Mouse (Mus musculus) limb, embryonic 10.5 days (tissue): ENCODE results near the gene Klhl22. TPM values are rescaled to one million over a fixed set of nuclear protein-coding genes. Genes with fewer than 3 reads are reported as not detected.
"Not testable (repeated sequence)": the region's sequence is repeated elsewhere in the genome, so short reads cannot be mapped to it uniquely, and the experiment has no call there.

Source experiments
- DNase-seq: peaks from one replicate; pipeline ENCODE4 v3.0.0-alpha.2; 2017; ENCODE audit warnings: low spot score
- H3K27ac ChIP-seq: fragments of 300-500 bp; sonication (generic); 2 replicates; pipeline ENCODE4 v1.5.1; 2016; ENCODE audit warnings: mild to moderate bottlenecking
- H3K27me3 ChIP-seq: fragments of 300-500 bp; sonication (generic); 2 replicates; pipeline ENCODE4 v1.6.1; 2016; ENCODE audit warnings: low read depth, mild to moderate bottlenecking; ENCODE audit not compliant: poor library complexity, severe bottlenecking
- H3K36me3 ChIP-seq: fragments of 300-500 bp; sonication (generic); 2 replicates; pipeline ENCODE4 v1.6.1; 2016; ENCODE audit warnings: mild to moderate bottlenecking, moderate library complexity
- H3K4me1 ChIP-seq: fragments of 300-500 bp; sonication (generic); 2 replicates; pipeline ENCODE4 v1.6.1; 2016
- H3K4me3 ChIP-seq: fragments of 300-500 bp; sonication (generic); 2 replicates; pipeline ENCODE4 v1.5.1; 2016; ENCODE audit warnings: mild to moderate bottlenecking, moderate library complexity
- H3K9me3 ChIP-seq: fragments of 300-500 bp; sonication (generic); replicated peaks from 2 replicates; pipeline ENCODE4 v1.6.1; 2016; ENCODE audit warnings: mild to moderate bottlenecking
- WGBS: fragments of 180-500 bp; shearing (Covaris S2); methylation state at CpG from one replicate; pipeline ENCODE4 v1.1.7; 2016; 5-methylcytosine and 5-hydroxymethylcytosine counted together
- polyA plus RNA-seq: library from polyadenylated mRNA; unstranded; fragments of >200 nt; fragmentation: Nextera tagmentation; extraction: Ambion mirVana; gene quantifications from 2 replicates; pipeline ENCODE4 v1.2.1, GENCODE M21; 2016

Klhl22 gene
- polyA plus RNA-seq, 1 experiment from 2014 or later: 81.3 TPM

DNA sequence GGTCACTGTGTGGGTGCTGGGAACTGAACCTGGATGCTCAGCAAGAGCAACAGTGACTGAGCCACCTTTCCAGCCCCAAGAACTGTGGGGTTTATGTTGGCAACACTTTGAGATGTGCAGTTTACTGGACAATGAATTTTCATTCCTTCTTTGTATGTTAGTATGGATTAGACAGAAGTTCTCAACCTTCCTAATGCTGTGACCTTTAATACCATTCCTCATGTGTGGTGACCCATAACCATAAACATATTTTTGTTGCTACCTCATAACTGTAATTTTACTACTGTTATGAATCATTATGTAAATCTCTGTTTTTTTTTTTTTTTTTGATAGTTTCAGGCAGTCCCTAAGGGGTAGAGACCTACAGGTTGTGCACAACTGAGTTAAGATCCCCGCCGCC, 25.8 kb upstream of the Klhl22 start:
- no peak for DNase-seq
- Histone ChIP-seq H3K4me3 (peak overlapping the region; percentile 25; the same call in 1 of the 2 replicates), H3K36me3 (no peaks in the 10 kb centered on the region), H3K9me3 (no peaks in the 10 kb centered on the region), H3K4me1 (peaks cover 12% of the 10 kb centered on the region), H3K27me3 (peaks cover 20% of the 10 kb centered on the region), H3K27ac (no peak overlapping the region)
- WGBS: 64% methylated on average over 2 of the region's 2 CpGs

DNA sequence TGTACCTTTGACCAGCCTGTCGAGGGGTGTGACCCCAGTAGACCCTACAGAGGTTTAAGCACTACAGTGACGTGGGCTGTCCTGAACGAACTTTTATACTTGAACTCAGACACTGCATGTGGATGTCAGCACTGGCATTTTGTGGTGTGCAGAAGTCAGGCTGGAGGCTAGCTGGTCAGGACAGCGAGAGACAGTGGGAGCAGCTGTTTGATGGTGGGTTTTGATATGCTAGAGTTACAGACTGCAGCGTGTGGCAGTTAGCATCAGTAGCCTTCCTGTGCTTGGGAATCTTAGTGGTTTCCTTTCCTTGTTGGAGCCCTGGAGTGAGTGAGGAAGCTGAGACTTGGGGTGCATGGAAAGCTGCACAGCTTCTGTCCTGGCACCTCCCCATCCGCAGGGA, 24.5 kb upstream of the Klhl22 start:
- DNase-seq, H3K27ac ChIP-seq, H3K9me3 ChIP-seq, H3K4me3 ChIP-seq, H3K36me3 ChIP-seq: not testable (repeated sequence)
- Histone ChIP-seq H3K27me3 (peaks cover 20% of the 10 kb centered on the region), H3K4me1 (peaks cover 12% of the 10 kb centered on the region)
- WGBS: 84% methylated on average over 6 of the region's 6 CpGs

DNA sequence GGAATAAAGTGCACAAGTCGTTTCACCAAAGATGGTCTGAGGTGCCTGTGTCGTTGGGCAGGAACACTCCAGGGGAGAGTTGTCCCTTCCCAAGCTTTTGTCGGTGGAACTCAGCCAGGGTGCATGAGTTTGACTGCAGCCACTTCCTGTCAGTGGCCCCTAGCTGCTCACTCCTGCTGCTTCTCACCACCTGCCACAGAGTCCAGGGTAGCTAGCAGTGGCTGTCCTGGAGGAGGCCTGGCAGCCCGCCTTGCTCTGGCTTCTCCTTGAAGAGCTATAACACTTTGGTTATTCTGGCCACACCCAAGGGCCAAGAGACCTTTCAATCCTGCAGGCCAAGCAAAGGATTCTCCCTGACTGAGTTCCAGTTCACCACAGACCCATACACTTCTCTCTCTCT, 23.3 kb upstream of the Klhl22 start:
- Histone ChIP-seq H3K4me1 (peaks cover 12% of the 10 kb centered on the region), H3K27ac (no peak overlapping the region), H3K9me3 (no peaks in the 10 kb centered on the region), H3K27me3 (peaks cover 20% of the 10 kb centered on the region), H3K4me3 (no peak overlapping the region), H3K36me3 (no peaks in the 10 kb centered on the region)
- DNase-seq: no peak
- 52% methylated on average over 4 of the region's 4 CpGs for WGBS

DNA sequence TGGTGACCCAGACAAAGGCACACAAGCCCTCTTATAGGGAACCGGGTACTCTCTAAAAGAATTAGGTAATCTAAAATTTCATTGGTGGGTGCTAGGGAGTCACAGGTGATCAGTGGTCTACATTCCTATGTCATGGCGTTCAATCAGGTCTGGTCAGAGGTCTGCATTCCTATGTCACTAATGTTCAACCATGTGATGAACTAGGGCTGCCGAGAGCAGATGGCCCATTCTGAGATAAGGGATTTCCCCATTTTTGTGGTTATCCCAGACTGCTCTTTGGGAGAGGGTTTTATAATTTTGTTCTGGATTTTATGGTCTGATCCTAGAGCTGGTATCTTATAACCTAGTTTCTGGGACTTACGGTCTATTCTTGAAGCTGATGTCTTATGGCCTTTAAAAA, 19.3 kb upstream of the Klhl22 start:
- 88% methylated on average over 4 of the region's 4 CpGs for WGBS
- Histone ChIP-seq H3K4me1 (no peaks in the 10 kb centered on the region), H3K4me3 (no peak overlapping the region), H3K27me3 (0 out of 2 replicates have a peak, but pooled peaks cover 9% of the 10 kb centered on the region), H3K27ac (no peak overlapping the region), H3K9me3 (no peaks in the 10 kb centered on the region), H3K36me3 (no peaks in the 10 kb centered on the region)
- no peak for DNase-seq

DNA sequence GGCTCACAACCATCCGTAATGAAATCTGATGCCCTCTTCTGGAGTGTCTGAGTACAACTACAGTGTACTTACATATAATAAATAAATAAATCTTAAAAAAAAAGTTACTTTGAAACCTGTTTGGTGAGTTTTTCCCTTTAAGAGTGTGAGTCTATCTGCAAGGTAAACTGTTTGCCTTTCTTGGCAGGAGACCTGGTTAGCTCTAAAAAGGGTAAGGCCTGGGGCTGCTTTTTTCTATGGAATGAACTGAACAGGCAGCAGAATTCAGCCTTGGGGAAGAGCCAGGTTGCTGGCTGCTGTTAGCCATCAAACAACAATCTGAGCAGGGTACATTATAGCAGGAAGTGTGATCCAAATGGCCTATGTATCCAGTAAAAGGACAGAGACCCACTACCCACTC, 16.6 kb upstream of the Klhl22 start:
- 88% methylated on average over 1 of the region's 1 CpGs for WGBS
- no peak for DNase-seq

DNA sequence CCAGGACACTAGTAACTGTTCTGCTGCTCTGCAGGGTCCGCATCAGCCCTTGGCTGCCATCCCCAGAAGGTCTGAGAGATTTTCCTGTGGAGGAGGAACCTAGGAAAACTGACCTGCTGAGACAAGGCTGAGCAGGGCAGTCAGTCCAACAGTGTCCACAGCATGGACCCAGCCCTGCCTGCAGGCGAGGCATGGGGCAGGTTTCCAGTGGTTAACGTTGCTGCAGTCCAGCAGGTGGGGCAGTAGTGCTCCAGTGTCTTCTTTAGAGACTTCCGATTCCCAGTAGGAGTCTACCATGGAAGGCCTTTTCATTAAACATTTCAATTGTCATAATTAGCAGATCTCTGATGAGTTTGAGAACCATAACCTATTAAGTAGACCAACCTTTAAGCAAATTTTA, 16.1 kb upstream of the Klhl22 start:
- no peak for DNase-seq
- 46% methylated on average over 4 of the region's 4 CpGs for WGBS
- Histone ChIP-seq H3K36me3 (no peaks in the 10 kb centered on the region), H3K9me3 (no peaks in the 10 kb centered on the region), H3K4me3 (no peak overlapping the region), H3K4me1 (no peaks in the 10 kb centered on the region), H3K27ac (no peak overlapping the region), H3K27me3 (no peaks in the 10 kb centered on the region)

More for the DNA sequence above, 16.6 kb upstream of the Klhl22 start:
- H3K9me3 ChIP-seq: no peaks in the 10 kb centered on the region
- no peaks in the 10 kb centered on the region for H3K36me3 ChIP-seq
- H3K4me1 ChIP-seq: no peaks in the 10 kb centered on the region
- no peak overlapping the region for H3K27ac ChIP-seq
- H3K4me3 ChIP-seq: no peak overlapping the region
- no peaks in the 10 kb centered on the region for H3K27me3 ChIP-seq

DNA sequence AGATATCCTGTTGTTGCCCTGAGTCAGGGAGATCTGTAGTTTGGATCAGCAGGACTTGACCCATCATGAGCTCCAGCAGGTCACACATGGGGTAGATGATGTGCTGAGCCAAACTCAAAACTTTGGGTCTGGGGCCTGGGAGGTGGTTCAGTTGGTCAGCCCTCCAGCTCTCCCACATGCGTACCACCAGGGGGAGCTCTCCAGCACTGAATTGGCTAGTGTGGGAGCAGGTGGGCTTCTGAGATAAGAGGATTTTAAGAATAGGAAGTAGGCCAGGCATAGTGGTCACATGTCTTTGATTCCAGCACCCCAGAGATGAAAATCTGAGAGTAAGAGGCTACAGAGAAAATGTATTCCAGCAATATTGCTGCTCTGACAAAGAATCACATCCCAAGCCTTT, 14.9 kb upstream of the Klhl22 start:
- Histone ChIP-seq H3K27me3 (no peaks in the 10 kb centered on the region), H3K4me3 (no peak overlapping the region), H3K27ac (no peak overlapping the region), H3K4me1 (no peaks in the 10 kb centered on the region), H3K36me3 (no peaks in the 10 kb centered on the region), H3K9me3 (no peaks in the 10 kb centered on the region)
- WGBS: 0% methylated on average over 1 of the region's 1 CpGs
- DNase-seq: peak; percentile 81

DNA sequence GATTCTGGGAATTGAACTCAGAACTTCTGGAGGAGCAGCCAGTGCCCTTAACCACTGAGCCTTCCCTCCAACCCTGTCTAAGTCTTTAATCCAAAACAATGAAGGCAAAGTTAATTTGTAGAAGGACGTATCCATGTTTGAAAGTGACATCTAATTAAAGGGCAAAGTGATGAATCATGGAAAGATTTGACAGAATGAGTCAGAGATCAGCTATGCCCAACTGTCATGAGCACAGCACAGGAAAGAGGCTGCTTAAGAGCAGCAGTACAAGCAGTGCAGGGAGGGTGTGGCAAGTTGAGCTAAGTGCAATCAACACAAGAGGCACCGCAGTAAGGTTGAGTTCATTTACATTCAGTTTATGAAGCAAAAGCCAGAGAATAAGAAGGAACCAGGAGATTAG, 14.4 kb upstream of the Klhl22 start:
- Histone ChIP-seq H3K27me3 (no peaks in the 10 kb centered on the region), H3K9me3 (no peaks in the 10 kb centered on the region), H3K4me1 (no peaks in the 10 kb centered on the region), H3K36me3 (no peaks in the 10 kb centered on the region), H3K4me3 (no peak overlapping the region), H3K27ac (no peak overlapping the region)
- no peak for DNase-seq
- WGBS: 75% methylated on average over 2 of the region's 2 CpGs

DNA sequence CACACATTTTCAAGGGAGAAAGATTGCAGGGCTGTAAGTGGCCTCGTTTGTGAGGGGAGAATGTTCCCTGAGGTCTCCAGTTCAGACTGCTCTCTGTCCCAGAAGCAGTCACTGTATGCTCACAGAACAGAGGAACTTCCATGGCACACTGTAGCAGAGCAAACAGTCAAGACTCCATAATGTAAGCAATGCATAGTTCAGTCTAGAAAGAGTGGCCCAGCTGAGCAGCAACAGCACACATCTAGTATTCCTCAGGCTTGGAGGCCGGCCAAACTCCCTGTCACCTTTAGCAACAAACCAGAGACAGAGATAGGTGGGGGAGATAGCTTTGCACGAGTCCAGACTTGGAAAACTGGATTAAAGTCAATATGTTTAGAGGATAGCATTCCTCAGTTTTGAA, 6.4 kb upstream of the Klhl22 start:
- no peak for DNase-seq
- Histone ChIP-seq H3K27ac (no peak overlapping the region), H3K36me3 (no peaks in the 10 kb centered on the region), H3K27me3 (no peaks in the 10 kb centered on the region), H3K9me3 (no peaks in the 10 kb centered on the region), H3K4me3 (no peak overlapping the region), H3K4me1 (no peaks in the 10 kb centered on the region; the same call in 1 of the 2 replicates)
- 31% methylated on average over 3 of the region's 3 CpGs for WGBS

DNA sequence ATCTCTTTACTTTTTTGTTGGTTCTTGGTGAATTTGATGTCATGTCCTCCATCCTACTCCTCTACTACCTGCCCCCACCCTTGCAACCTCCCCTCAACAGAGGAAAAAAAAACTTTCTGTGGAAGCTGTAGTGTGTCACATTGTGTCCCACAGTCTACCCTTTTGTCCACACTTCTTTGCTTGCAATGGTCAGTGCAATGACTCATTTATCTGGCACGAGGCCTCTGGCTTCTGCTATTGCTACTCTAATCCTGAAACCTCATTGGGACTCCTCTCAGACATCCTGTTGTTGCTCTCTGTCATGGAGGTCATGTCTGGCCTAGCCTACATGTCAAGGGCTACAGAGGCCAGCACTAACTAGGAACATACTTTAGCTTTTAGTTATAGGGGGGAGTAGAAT, 5.7 kb upstream of the Klhl22 start:
- Histone ChIP-seq H3K36me3 (no peaks in the 10 kb centered on the region), H3K4me1 (peaks cover under 1% of the 10 kb centered on the region), H3K27ac (no peak overlapping the region), H3K27me3 (peaks cover 7% of the 10 kb centered on the region; the same call in 1 of the 2 replicates), H3K4me3 (no peak overlapping the region), H3K9me3 (no peaks in the 10 kb centered on the region)
- DNase-seq: no peak
- WGBS: 61% methylated on average over 1 of the region's 1 CpGs

DNA sequence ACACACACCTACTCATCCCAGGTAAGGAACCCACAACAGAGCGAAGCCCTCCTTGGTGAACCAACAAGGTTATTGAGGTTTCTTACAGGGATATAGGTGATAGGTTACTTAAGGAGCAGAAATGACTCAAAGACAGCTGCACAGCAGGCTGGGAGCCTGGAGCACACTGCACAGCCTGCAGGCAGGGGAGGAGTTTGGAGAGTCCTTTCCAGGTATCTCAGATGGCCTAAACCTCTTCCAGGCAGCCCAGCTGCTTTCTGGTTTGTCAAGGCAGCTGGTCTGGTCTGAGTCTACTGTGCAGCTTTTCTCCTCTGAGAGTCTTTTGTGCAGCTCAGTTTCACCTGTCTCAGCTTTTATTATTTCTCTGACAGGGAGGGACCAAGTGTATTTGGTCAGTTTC, 1.7 kb upstream of the Klhl22 start:
- H3K4me1 ChIP-seq: peaks cover 31% of the 10 kb centered on the region
- no peak overlapping the region for H3K4me3 ChIP-seq
- H3K36me3 ChIP-seq: peaks cover 14% of the 10 kb centered on the region
- WGBS: 92% methylated on average over 1 of the region's 1 CpGs
- DNase-seq: no peak
- H3K9me3 ChIP-seq: no peaks in the 10 kb centered on the region
- peaks cover 10% of the 10 kb centered on the region; the same call in 1 of the 2 replicates for H3K27me3 ChIP-seq
- no peak overlapping the region for H3K27ac ChIP-seq

DNA sequence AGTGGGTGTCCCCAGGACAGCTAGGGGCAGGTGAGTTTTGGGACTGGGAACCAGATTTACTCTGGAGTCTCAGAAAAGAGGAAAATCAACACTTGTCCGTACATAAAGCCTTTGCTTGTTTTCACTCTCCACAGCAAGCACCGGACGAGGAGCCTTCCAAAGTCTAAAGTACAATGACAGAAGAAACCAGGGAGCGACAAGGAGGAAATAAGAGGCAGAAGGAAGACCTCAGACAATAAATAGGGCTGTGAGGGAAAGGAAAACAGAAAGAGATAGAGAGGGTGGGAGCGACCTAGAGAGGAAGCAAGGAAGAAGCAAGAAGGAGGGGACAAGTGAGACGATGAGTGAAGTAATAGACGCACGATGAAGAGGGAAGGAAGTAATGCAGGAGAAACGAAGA, 516 bp upstream of the Klhl22 start:
- Histone ChIP-seq H3K4me3 (peak overlapping the region; percentile 78), H3K27me3 (peaks cover 10% of the 10 kb centered on the region; the same call in 1 of the 2 replicates), H3K4me1 (peaks cover 31% of the 10 kb centered on the region), H3K9me3 (no peaks in the 10 kb centered on the region), H3K36me3 (peaks cover 24% of the 10 kb centered on the region), H3K27ac (peak overlapping the region; percentile 97; the same call in 1 of the 2 replicates)
- WGBS: 59% methylated on average over 9 of the region's 9 CpGs
- DNase-seq: no peak

DNA sequence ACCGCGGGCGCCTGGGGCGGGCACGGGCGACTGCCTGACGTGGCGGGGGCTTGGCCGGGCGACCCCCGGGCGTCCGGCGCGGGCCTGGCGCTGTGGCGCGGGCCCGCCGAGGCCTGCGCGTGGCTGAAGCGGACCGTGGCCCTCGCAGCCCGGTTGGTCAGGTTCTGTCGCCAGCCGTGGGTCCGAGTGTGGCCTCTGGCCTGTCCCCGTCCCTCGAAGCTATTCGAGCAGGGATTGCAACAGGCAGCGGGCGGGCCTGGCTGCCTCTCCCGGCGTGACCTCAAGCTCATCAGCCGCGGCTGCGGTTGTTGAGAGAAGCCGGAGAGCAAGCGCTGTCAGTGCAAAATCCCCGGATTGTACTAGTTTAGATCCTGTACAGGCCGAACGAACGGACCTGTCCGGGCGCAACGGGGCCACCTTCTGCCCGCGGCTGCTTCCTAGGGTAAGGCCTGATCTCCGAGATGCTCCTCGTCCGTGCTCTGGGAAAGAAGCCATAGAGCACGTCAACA, 449 bp downstream of the Klhl22 start:
- 1% methylated on average over 54 of the region's 54 CpGs for WGBS
- Histone ChIP-seq H3K27ac (peak overlapping the region; percentile 97), H3K9me3 (no peaks in the 10 kb centered on the region), H3K4me1 (peaks cover 31% of the 10 kb centered on the region), H3K27me3 (peaks cover 10% of the 10 kb centered on the region; the same call in 1 of the 2 replicates), H3K36me3 (peaks cover 32% of the 10 kb centered on the region), H3K4me3 (peak overlapping the region; percentile 78)
- peak; percentile 70 for DNase-seq

DNA sequence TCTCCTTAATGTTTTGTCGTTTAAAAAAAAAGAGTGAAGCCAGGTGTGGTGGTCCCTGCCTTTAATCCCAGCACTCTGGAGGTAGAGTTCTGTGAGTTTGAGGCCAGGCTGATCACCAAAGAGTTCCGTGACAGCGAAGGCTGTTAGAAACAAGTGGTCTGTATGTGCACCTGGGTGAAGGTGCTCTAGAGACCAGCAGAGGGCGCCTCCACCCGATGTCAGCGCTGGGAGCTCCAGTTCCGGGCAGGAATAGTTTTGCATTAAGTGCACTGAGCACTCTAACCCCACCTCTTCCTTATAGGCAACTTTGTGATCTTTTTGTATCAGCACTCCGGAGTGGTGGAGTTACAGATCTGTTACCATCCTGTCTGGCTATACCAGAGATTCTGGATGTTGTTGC, 1.2 kb downstream of the Klhl22 start:
- DNase-seq: peak; percentile 67
- peaks cover 10% of the 10 kb centered on the region; the same call in 1 of the 2 replicates for H3K27me3 ChIP-seq
- peak overlapping the region; percentile 78 for H3K4me3 ChIP-seq
- H3K4me1 ChIP-seq: peaks cover 31% of the 10 kb centered on the region
- peaks cover 40% of the 10 kb centered on the region for H3K36me3 ChIP-seq
- 42% methylated on average over 8 of the region's 8 CpGs for WGBS
- H3K27ac ChIP-seq: no peak overlapping the region
- no peaks in the 10 kb centered on the region for H3K9me3 ChIP-seq
